Mouse (Mus musculus) left cerebral cortex, adult 9 months (tissue): ENCODE measurements around the gene Pak4.
A peak's percentile ranks its signal among the peaks of the same experiment; 100 is the strongest.

Experiments
- DNase-seq, 2 experiments: peaks; one replicate each; pipeline ENCODE4 v3.0.0; 2022; ENCODE audit warnings: low spot score in 2 of 2

Gene Pak4

DNA sequence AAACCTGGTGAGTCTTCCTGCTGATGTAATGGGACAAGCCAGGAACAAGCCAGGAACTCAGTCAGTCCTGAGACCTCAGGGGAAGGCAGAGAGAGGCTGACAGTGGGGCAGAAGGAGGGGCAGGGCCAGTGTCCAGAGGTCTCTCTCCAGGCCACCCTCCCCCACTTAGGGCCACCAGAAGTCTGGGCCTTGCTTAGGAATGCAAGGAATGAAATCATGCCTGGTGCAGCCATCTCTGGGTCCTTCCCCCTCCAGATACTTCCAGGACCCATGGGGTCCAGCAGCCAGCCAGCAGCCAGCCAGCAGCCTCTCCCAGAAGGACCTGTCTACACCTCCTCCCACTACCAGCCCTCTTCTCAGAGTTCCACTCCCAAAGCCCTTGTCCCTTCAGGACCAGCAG is 10.3 kb downstream of the Pak4 start:
- no peak for DNase-seq

DNA sequence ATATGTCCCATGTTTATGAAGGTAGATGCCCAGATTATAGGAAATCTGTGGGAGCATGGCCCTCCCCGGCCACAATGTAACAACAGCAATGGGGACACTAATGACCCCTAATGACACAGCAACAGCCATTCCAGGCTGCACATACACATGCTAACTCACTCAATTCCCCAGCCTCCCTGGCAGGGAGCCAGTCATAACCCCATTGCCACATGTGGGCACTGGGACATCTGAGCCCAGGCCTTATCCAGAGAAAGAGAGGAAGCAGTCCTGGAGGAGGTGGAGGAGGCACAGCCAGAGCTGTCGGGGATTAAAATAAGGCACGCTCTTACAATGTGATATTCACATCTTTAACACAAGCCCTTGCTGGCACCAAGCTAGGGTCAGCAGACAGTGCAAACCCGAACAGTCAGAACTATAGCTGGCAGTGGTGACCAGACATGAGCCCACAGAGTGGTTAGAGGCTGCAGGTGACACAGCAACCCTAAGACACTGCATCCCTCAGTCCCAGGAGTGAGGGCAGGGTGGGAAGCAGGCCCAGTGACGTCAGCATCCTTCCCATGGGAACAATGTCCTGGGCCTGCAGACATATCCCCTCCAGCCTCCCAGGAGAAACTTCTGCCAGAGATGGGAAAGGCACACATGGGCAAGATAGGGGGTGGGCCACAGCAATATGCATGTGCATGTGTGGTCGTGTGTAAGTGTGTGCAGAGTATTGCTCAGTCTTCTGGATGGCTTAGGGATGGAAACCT is 11.1 kb downstream of the Pak4 start:
- no peak for DNase-seq

DNA sequence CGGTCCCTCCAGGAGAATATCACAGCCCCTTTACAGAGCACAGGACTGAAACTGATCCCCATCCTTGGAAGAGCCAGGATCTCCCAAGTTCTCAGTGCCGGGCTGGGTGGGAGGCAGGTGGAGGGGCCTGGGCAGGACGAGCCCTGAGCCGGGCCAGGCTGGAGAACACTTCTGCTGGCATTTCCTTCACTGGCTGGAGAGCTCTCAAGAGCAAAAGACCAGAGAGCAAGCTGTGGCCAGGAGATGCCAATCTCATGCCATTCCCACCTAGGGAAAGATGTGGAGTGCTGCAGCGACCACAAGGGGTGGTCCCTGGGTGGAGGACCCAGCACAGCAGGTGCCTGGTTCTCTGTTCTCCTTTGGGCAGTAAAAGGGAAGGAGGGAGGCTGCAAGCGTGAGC is 13.0 kb downstream of the Pak4 start:
- no peak for DNase-seq

DNA sequence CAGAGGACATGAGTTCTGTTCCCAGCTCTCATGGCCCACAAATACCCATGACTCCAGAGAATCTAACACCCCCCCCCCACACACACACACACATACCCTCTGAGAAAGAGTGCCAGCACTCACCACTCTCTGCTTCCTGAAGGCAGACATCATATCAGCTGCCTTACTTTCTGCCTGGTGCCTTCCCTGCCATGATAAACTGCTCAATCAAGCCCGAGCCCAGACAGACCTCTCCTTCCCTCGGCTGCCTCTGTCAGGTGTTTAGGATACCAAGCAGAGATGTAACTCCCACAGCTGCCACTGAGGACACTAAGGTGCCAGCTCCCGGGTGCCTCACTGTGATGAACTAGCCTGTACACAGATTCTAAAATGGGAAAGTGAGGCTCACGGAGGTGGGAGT is 13.5 kb downstream of the Pak4 start:
- no peak for DNase-seq

DNA sequence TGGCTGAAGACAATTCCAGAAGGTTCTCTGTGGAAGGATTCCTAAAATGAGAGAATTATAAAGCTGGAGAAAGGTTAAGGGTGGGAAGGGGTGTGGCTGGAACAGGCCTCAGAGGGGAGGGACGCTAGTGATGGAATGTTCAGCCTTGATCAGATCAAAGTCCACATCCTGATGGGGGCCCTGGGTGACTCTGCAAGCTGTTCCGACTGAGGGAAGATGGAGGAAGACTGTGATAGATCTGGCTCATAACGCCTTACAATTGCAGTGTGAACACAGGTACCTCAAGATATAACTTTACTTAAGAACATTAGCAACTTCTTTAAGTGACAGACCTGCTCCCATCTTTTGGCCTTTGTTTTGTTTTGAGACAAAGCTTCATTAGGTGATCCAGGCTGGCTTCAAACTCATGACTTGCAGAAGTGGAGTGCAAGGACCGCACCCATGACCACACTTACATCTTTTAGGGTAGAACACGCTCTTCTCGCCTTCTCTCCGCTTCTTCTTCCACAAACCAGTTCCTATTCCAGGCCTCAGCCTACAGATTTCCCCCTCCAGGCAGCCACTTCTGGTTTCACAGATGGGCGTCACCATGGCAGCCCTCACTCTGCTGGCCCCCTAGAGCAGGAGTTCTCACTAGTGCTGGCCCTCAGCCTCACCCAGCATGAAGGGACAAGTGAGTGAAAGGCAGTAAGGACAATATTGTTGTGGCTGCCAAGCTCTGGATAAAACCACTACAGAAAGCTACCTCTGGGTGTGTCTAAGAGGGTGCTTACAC is 14.2 kb downstream of the Pak4 start:
- DNase-seq = peak in 1 of 2 experiments; percentile 49

DNA sequence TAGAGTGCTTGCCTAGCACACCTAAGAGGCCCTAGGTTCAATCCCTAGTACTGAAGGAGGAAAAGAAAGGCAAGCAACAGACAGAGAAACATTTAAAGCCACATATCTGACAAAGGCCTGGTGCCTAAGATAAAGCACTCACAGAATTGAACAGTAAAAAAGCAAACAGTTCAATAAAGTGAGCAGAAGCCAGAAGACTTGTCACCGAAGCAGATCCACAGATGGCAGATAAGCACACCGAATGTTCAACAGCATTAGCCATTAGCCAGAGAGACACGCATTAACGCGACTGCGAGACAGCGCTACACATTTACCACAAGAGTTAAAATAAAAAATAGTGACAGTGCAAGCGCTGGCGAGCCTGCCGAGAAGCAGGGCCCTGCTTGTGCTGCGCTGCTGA is 15.1 kb downstream of the Pak4 start:
- no peak for DNase-seq

DNA sequence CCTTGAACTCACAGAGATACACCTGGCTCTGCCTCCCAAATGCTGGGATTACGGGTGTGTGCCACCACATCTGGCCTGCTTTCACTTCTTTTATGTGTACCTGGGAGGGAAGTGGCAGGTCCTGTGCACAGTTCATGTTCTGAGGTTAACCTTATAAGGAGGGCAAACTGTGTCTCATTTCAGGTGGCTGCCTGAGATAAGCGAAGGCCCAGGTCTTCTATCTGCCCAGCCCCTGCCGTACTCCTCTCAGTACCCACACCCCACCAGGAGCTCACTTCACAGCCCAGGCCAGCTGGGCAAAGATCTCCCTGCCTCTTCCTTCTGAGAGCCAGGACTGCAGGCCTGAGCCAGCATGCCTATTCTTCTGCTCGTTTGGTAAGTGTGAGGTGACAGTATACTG is 16.3 kb downstream of the Pak4 start:
- DNase-seq = no peak

DNA sequence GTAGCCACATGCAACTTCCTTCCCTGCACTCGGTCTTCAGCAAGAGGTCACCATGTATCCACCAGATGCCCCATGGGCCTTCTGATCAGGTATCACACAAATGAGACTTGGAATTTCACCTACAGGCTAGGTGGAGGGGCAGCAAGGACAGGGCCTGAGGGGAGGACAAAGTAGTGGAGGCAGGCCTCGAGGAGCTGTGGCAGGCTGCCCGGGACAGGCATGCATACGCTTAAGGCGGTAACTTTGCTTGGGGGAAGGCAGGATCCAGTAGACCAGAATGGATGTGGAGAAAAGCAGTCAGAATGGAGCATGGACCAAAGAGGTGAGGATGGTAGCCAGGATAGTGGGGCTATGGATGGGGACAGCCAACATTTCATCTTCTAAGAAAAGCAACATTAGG is 18.2 kb downstream of the Pak4 start:
- no peak for DNase-seq

DNA sequence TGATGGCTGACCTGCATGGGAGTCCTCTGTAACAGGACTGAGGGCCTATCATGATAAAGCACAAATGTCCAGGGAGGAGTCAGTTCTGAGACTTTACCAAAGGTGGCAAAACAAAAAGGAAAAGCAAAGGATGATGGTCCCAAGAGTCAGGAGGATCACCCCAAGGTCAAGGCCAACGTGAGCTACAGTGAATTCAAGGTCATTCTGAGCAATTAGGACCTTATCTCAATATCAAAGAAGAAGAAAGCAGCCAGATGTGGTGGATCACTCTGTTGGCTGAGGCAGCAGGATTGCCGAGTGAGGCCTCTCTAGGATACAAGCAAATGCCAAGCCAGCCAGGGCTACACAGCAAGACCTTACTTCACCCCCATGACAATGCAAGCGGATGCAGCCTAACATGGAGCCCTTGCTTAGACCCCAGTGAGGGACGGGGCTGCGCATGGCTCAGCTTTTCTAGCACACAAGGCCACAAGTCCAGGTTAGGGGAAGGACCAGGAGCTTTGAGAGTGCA is 19.4 kb downstream of the Pak4 start:
- DNase-seq = no peak

DNA sequence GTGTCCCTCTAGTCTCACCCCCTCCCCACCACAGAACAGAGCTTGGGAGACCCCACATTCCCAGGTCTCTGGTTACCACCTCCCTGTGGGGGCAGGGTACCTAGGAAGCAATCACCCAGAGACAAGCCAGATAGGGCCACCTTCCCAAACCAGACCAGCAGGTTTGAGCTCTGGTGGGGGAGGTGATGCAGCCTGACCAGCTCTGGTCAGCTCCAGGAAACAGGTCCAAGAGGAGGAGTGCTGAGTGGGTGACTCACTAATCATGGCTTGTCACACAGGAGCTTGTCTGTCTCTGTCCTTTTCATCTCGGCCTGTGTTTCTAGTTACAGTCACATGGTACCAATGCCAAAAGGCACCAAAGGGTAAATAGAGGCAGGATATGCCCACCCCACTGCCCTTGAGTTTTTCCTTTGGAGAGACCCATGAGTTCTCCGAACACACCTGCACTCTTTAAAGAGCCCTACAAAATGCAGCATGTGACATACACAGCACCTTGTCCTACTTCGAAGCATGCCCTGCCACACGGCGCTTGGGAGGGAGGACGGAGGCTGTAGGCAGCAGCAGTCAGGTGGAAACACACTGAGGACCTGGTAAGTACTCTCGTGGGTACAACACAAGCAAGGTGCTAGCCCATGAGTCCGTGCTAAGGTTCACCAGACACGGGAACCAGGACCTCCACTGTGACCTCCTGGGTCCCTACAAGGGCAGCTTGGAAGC is 20.0 kb downstream of the Pak4 start:
- DNase-seq = no peak

DNA sequence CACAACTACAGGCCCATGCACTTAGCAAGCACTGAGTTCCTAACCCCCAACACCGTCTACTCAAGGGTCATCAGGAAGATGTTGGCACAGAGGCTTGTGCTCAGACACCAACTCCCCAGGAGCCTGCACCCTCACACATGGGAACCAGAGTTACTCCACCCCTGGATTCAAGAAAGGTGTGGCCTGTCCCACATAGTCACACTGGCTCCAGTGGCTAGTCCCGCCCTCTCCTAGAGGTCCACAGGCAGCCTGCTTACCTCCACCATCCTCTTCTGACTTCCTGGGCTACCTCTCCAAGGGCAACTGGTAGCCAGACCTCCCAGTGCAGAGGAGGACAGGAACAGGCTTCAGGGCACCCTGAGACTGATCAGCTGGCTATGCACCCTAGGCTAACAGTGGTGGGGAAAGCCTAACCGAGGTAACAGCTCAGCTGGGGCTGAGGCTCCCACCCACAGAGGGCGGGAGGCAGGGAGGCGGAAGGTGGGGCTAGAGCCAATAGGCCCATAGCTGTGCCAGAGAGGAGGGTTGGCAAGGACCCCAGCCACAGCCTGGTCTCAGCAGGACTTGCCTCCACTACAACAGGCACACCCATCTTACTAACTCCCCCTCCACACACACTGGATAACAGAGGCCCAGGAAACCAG is 21.6 kb downstream of the Pak4 start:
- no peak for DNase-seq

DNA sequence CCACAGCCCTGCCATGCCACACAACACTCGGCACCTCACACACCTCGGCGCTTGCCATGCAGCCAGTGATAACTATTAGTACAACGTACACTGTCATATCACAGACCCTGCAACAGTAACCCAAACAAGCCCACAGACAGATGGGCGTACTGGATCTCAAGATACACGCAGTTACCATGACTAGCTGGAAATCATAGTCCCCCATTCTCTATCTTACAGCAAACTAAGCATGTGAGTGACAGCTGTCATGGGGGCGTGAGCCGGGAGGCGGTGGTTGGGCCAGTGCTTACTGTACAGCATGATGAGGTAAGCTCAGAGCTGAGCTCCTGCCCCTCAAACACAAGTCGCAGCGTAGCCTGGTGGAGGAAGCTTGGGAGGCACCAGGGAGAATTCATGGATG is 22.4 kb downstream of the Pak4 start:
- DNase-seq = no peak

DNA sequence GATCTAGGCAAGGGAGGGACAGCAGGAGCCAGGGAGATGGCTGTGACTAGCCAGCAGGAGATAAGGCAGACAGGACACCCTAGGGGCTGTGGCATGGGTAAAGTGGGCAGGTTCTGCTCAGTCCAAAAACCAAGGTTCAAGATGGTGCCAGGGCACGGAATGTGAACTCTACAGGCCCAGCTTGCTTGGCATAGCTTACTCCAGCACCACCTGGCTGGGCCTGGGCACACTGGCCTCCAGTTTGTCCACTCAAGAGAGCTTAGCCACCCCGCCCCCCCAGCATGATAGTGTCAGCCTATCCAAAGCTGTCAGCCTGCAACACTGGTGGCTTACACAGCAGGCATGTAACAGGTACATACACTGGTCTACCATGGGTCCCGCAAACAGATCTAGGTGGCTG is 24.7 kb downstream of the Pak4 start:
- DNase-seq = no peak

DNA sequence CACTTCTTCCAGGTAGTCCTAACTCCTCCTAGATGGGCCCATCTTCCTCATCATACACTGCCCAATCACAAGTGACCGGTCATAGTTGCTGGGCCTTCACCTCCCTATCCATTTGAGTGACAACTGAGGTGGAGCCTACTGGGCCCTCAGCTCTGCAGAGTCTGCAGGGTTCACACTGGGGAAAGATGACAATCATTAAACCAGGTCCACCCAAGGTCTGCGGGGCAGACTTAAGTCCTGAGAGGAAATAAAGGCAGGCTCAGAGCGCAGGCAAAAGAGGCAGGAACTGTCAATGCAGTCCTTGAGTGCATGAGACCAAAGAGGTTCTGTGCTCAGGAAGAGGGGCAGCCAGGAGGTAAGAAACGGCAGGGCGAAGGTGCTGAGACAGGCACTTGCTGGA is 25.3 kb downstream of the Pak4 start:
- no peak for DNase-seq

DNA sequence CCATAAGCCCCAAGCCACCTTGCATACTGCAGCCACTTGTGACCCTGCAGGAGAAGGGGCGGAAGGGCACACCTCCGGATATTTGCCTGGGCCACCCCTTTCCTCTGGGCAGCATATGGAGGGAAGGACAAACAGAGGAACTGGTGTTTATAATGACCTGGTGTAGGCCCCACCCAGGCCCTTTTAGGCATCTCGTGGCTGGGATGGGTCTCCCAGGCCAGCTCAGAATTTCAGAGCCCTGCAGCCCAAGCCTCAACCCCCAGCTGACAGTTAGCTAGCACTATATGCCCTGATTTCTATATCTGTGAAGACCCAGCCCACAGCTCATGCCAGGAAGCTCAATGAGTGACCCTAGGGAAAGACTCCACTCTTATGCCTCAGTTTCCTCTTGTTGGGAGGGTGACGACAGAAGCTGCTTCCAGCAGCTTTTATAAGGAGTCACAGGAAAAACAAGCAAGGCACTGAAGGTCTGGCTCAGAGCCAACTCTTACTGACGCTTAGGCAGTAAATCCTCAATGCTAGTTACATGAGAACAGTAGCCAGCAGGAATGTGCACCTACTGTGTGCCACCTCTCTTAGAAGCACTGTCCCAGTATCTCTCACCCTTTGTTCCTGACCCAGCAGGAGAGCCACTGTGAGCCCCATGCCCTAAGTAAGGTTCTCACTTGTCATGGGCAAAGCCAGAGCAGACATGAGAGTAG is 26.9 kb downstream of the Pak4 start:
- DNase-seq = no peak

DNA sequence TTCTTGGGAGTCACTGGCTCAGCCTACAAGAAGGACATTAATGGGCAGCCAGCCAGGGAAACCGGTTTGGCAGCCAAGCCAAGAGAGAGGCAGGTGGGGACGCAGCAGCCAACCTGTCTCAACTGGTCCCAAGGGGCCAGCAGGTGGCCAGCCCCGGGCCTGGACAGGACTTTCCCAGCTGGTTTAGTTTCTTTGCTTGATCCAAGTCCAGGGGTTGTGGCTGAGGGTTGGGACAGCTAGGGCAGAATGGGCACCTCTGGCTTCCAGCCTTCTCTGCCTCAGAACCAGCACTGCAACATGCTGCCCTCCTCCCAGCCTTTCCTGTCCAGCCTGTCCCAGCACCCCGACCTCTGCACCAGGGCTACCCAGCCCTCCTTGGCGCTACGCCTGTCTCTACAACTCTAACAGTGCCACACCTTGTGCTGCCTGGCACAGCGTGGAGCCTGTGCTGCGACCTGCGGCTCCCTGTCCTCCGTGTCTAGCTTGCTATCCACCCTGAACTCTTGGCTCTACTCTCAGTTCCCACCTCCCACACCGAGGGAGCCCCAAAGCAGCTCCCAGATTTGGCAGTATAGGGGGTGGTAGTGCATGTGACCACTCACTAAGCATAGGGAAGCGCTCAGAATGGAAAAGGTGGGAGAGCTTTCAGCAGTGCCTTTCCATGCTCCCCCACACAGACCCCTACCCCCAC is 27.5 kb downstream of the Pak4 start:
- DNase-seq = no peak

DNA sequence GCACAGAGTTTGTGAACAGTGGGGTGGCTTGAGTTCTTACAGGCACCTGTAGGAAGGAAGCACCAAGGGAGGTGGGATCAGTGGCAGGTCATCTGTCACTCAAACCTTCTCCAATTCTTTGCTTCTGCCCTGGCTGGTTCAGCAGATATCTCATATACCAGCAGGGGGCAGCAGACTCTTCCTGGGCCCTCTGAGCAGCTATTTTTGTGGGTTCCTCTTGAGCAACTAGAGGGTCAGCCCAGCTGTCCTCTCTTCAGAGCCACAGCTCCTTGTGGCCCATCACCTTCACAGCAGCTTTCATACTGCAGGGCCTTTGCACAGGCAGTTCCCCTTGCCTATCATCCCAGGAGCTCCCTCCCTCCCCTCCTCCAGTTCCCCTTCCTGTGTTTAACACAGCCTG is 29.7 kb downstream of the Pak4 start:
- peak in 1 of 2 experiments; percentile 70 for DNase-seq

DNA sequence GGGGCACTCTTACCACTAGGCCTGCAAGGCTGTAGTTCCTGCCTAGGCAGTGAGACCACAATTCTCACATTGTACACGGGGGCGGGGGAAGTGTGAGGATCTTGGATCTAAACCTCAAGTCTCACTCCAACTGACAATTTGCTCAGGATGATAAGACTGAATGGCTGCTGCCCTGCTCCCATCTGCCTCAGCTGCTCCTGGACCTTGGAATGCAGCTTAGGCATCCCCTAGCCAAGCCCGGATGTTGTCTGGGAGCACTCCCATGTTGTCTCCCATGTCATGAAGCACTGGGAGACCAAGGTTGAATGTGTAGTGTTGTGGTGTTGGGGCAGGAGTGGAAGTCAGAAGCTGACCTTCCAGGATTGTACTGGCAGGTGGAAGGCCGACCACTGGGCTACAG is 30.4 kb downstream of the Pak4 start:
- DNase-seq = no peak

DNA sequence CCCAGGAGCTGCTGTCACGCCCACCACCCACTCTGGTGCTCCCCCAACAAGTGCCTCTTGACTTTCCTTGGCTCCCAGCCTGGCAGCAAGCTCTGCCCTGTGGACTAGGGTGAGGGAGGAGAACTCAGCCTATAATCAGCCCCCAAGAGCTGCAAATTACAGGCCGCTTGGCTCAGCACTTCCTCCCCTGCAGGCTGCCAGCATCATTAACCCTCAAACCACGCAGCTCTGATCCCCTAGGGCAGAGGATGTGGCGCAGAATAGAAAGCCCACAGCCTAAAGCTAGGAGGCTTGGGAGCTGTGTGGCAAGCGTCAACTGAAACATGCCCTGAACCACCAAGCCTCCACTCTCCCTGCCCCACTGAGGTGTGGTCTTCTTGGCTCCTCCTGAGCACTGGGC is 32.6 kb downstream of the Pak4 start:
- no peak for DNase-seq

DNA sequence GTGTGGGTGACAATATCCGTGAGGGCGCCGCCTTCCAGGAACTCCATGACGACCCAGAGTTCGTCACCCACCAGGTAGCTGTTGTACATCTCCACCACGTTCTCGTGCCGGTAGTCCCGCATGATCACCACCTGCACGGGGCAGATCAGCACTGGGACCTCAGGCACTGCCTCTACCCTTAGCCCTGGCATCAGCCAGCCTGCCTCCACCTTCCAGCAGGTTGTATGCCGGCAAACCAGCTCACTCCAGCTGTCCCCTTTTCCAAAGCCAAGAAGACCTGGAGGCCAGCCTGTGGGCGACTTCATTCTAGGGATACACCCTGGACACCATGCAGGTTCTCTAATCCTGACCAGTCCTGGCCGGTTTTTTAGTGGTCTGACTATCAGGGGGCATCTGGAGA is 35.0 kb downstream of the Pak4 start:
- DNase-seq = no peak

DNA sequence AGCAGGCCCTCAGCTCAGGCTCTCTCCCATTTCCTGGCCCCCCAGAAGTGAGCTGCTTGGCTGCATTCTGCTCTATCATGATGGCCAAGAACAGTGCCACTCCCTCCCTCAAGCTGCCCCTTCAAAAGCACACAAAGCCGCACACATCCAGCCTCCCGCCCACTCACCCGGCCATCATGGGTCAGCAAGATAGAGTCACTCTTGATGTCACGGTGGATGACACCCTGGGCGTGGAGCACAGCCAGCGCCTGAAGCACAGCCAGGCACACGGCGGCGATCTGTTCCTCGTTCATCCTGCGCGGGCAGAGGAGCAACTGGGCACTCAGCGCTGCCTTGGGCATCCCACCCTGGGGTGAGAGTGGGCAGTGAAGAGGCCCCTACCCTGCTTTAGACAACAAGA is 35.6 kb downstream of the Pak4 start:
- no peak for DNase-seq
